Mouse (Mus musculus) kidney, adult 9 months (tissue): ENCODE measurements around the gene Tbc1d30.

Experiments
- DNase-seq: peaks from one replicate; pipeline ENCODE4 v3.0.0; 2022

The Tbc1d30 gene

GRCm38 (mm10) chr10:121216804-121217203 is 134.3 kb downstream of the Tbc1d30 start:
- DNase-seq = no peak
